Mouse (Mus musculus) ES-Bruce4 (cell line): ENCODE measurements around the gene Ipo11. TPM values are rescaled to one million over a fixed set of nuclear protein-coding genes. Genes with fewer than 3 reads are reported as not detected.

Source experiments
- H3K27ac ChIP-seq: 2 replicates; pipeline ENCODE4 v1.5.1; 2012; ENCODE audit warnings: low read length, inconsistent platforms; ENCODE audit not compliant: insufficient read depth
- H3K27me3 ChIP-seq: 2 replicates; pipeline ENCODE4 v1.6.1; 2012; ENCODE audit warnings: mild to moderate bottlenecking, low read length, inconsistent platforms; ENCODE audit not compliant: control insufficient read depth, poor library complexity, insufficient read depth, severe bottlenecking
- H3K36me3 ChIP-seq: 2 replicates; pipeline ENCODE4 v1.6.1; 2012; ENCODE audit warnings: inconsistent platforms, mild to moderate bottlenecking, low read length, moderate library complexity; ENCODE audit not compliant: control insufficient read depth, poor library complexity, insufficient read depth, severe bottlenecking
- H3K4me1 ChIP-seq: one replicate; pipeline ENCODE4 v1.8.1; 2011; ENCODE audit warnings: low read length; ENCODE audit not compliant: control insufficient read depth, insufficient read depth
- H3K4me3 ChIP-seq: 2 replicates; pipeline ENCODE4 v1.5.1; 2011; ENCODE audit warnings: low read depth, mild to moderate bottlenecking, low read length
- H3K9ac ChIP-seq: 2 replicates; pipeline ENCODE4 v1.6.1; 2012; ENCODE audit warnings: low read depth, mild to moderate bottlenecking, inconsistent platforms; ENCODE audit not compliant: poor library complexity, severe bottlenecking
- H3K9me3 ChIP-seq: replicated peaks from 2 replicates; pipeline ENCODE4 v1.6.1; 2012; ENCODE audit warnings: mild to moderate bottlenecking, low read length, inconsistent platforms; ENCODE audit not compliant: control insufficient read depth, poor library complexity, insufficient read depth, severe bottlenecking
- CTCF ChIP-seq: IDR thresholded peaks from one replicate; pipeline ENCODE4 v1.8.1; 2011; ENCODE audit warnings: low read depth, low read length
- EP300 ChIP-seq: IDR thresholded peaks from 2 replicates; pipeline ENCODE4 v1.6.1; 2011; ENCODE audit warnings: low read depth, low read length; ENCODE audit not compliant: insufficient read depth
- POLR2A ChIP-seq: IDR thresholded peaks from one replicate; pipeline ENCODE4 v1.8.1; 2011; ENCODE audit warnings: low read length; ENCODE audit not compliant: insufficient read depth
- polyA plus RNA-seq: library from polyadenylated mRNA; stranded (reverse); fragments of >200 nt; gene quantifications from 2 replicates; pipeline ENCODE4 v1.2.4, GENCODE M21; 2011; ENCODE audit warnings: low read depth; ENCODE audit not compliant: missing spikeins, insufficient read depth, insufficient read length

Gene Ipo11
- polyA plus RNA-seq, 1 experiment = 77.7 TPM

- H3K9ac ChIP-seq = no peak overlapping the region
- no peaks in the 10 kb centered on the region for H3K9me3 ChIP-seq
- H3K27me3 ChIP-seq = no peaks in the 10 kb centered on the region
- no peak overlapping the region for H3K4me3 ChIP-seq
- H3K36me3 ChIP-seq = peaks cover 21% of the 10 kb centered on the region
- H3K4me1 ChIP-seq = no peaks in the 10 kb centered on the region
- no peak overlapping the region for H3K27ac ChIP-seq
- no peak for TF ChIP-seq POLR2A
- no peak for TF ChIP-seq EP300
- no peak for TF ChIP-seq CTCF
These were observed 43.1 kb downstream of the Ipo11 start for GRCm38 (mm10) chr13:106893701-106894100.

- Histone ChIP-seq H3K27ac (no peak overlapping the region), H3K9ac (no peak overlapping the region), H3K9me3 (no peaks in the 10 kb centered on the region), H3K36me3 (peaks cover 18% of the 10 kb centered on the region), H3K27me3 (no peaks in the 10 kb centered on the region), H3K4me1 (no peaks in the 10 kb centered on the region), H3K4me3 (no peak overlapping the region)
- no peak for TF ChIP-seq EP300
These were observed 43.6 kb downstream of the Ipo11 start for GRCm38 (mm10) chr13:106893196-106893595.

GRCm38 (mm10) chr13:106887364-106887763 is 49.4 kb downstream of the Ipo11 start:
- Histone ChIP-seq H3K27ac (no peak overlapping the region), H3K4me3 (no peak overlapping the region), H3K27me3 (no peaks in the 10 kb centered on the region), H3K36me3 (peaks cover 11% of the 10 kb centered on the region), H3K9ac (no peak overlapping the region), H3K4me1 (no peaks in the 10 kb centered on the region), H3K9me3 (no peaks in the 10 kb centered on the region)
- TF ChIP-seq EP300 (no peak), CTCF (no peak), POLR2A (no peak)

GRCm38 (mm10) chr13:106884249-106884648 is 52.5 kb downstream of the Ipo11 start:
- Histone ChIP-seq H3K4me3 (no peak overlapping the region), H3K27me3 (no peaks in the 10 kb centered on the region), H3K9ac (no peak overlapping the region), H3K4me1 (no peaks in the 10 kb centered on the region), H3K9me3 (no peaks in the 10 kb centered on the region), H3K27ac (no peak overlapping the region), H3K36me3 (peaks cover 16% of the 10 kb centered on the region)
- no peak for TF ChIP-seq CTCF
- TF ChIP-seq EP300 = no peak
- TF ChIP-seq POLR2A = no peak

GRCm38 (mm10) chr13:106876278-106876677 is 60.5 kb downstream of the Ipo11 start:
- H3K27me3 ChIP-seq = no peaks in the 10 kb centered on the region
- H3K4me3 ChIP-seq = no peak overlapping the region
- no peak overlapping the region for H3K9ac ChIP-seq
- no peak overlapping the region for H3K27ac ChIP-seq
- H3K4me1 ChIP-seq = no peaks in the 10 kb centered on the region
- peaks cover 21% of the 10 kb centered on the region for H3K36me3 ChIP-seq
- no peaks in the 10 kb centered on the region for H3K9me3 ChIP-seq
- TF ChIP-seq EP300 (no peak), POLR2A (no peak), CTCF (peak; percentile 40)

- H3K36me3 ChIP-seq = peaks cover 35% of the 10 kb centered on the region
- no peak overlapping the region for H3K4me3 ChIP-seq
- no peak overlapping the region for H3K27ac ChIP-seq
- H3K9ac ChIP-seq = no peak overlapping the region
- no peaks in the 10 kb centered on the region for H3K4me1 ChIP-seq
- TF ChIP-seq EP300 (no peak), CTCF (no peak), POLR2A (no peak)
- peaks cover 4% of the 10 kb centered on the region for H3K9me3 ChIP-seq
- H3K27me3 ChIP-seq = no peaks in the 10 kb centered on the region
These were observed 71.2 kb downstream of the Ipo11 start for GRCm38 (mm10) chr13:106865547-106865946.

- Histone ChIP-seq H3K9me3 (no peaks in the 10 kb centered on the region), H3K36me3 (peaks cover 15% of the 10 kb centered on the region)
- no peak for TF ChIP-seq CTCF
- TF ChIP-seq EP300 = no peak
- no peak for TF ChIP-seq POLR2A
These were observed 78.0 kb downstream of the Ipo11 start for GRCm38 (mm10) chr13:106858779-106859178.

More at GRCm38 (mm10) chr13:106858779-106859178, 78.0 kb downstream of the Ipo11 start:
- no peaks in the 10 kb centered on the region for H3K4me1 ChIP-seq
- no peak overlapping the region for H3K27ac ChIP-seq
- H3K27me3 ChIP-seq = no peaks in the 10 kb centered on the region
- no peak overlapping the region for H3K4me3 ChIP-seq
- no peak overlapping the region for H3K9ac ChIP-seq
